Mouse (Mus musculus) left cerebral cortex, postnatal 4 days (tissue): Measurements from ENCODE around the gene Ppp1r15b. TPM values are rescaled to one million over a fixed set of nuclear protein-coding genes. Genes with fewer than 3 reads are reported as not detected.

Experiments used
- DNase-seq: peaks from one replicate; pipeline ENCODE4 v3.0.0-alpha.2; 2022
- intact Hi-C: fragments of 180-260 bp; cut with DNase I; formaldehyde crosslinking; loops from one replicate; pipeline ENCODE4 v1.15.1; 2025
- total RNA-seq, 2 experiments: library from RNA; stranded (reverse); gene quantifications; 2 replicates each; pipeline ENCODE4 v1.2.3; 2021

Gene Ppp1r15b
- total RNA-seq, 2 experiments from 2014 or later: 44.0 to 45.4 TPM

GRCm38 (mm10) chr1:133183141-133183925 is 52.4 kb downstream of the Ppp1r15b start:
- intact Hi-C loops: loop anchor here (10.0 kb wide), 1 partner anchor 81 kb away; no protein-coding TSS in a partner anchor
- DNase-seq: peak; percentile 35

- intact Hi-C loops: loop anchor here (10.0 kb wide), 1 partner anchor 77 kb away; no protein-coding TSS in a partner anchor
These were observed 57.2 kb downstream of the Ppp1r15b start for GRCm38 (mm10) chr1:133187948-133188680.

GRCm38 (mm10) chr1:133188719-133189118 is 57.8 kb downstream of the Ppp1r15b start:
- no peak for DNase-seq
- intact Hi-C loops: loop anchor here (10.0 kb wide), 1 partner anchor 76 kb away; no protein-coding TSS in a partner anchor

More at GRCm38 (mm10) chr1:133187948-133188680, 57.2 kb downstream of the Ppp1r15b start:
- DNase-seq: peak; percentile 97

Other genes starting within 250 kb of the Ppp1r15b start
- gene Mdm4, start 100.6 kb upstream of the Ppp1r15b start, total RNA-seq: 100 to 1,000 TPM; 103 to 109 TPM
- gene Pik3c2b, start 85.5 kb upstream of the Ppp1r15b start, total RNA-seq: 10 to 100 TPM; 52.0 to 56.3 TPM
- gene Plekha6, start 33.1 kb downstream of the Ppp1r15b start, total RNA-seq: 10 to 100 TPM; 61.7 to 63.2 TPM
- gene Golt1a, start 178.7 kb downstream of the Ppp1r15b start, total RNA-seq: under 1 TPM in 1 of 2 experiments, not detected in 1; 0.78 TPM
- not detected for gene Kiss1, start 190.7 kb downstream of the Ppp1r15b start, total RNA-seq
- not detected for gene Ren1, start 219.4 kb downstream of the Ppp1r15b start, total RNA-seq
- gene Etnk2, start 232.4 kb downstream of the Ppp1r15b start, total RNA-seq: 10 to 100 TPM; 10.6 to 12.6 TPM